Mouse (Mus musculus) left cerebral cortex, postnatal 10 days (tissue): ENCODE data around the gene Inafm2. TPM values are rescaled to one million over a fixed set of nuclear protein-coding genes. Genes with fewer than 3 reads are reported as not detected.

Experiments used
- DNase-seq, 2 experiments: peaks; one replicate each; pipeline ENCODE4 v3.0.0; 2021 to 2022; ENCODE audit warnings: low spot score in 2 of 2, mixed read lengths in 1 of 2; ENCODE audit errors: extremely low spot score in 1 of 2
- intact Hi-C: fragments of 180-260 bp; cut with DNase I; formaldehyde crosslinking; loops from one replicate; pipeline ENCODE4 v1.15.1; 2025
- total RNA-seq, 2 experiments: library from RNA; stranded (reverse); gene quantifications; 2 replicates each; pipeline ENCODE4 v1.2.3; 2021

Gene Inafm2
- total RNA-seq, 2 experiments from 2014 or later: 26.1 to 28.5 TPM

DNA sequence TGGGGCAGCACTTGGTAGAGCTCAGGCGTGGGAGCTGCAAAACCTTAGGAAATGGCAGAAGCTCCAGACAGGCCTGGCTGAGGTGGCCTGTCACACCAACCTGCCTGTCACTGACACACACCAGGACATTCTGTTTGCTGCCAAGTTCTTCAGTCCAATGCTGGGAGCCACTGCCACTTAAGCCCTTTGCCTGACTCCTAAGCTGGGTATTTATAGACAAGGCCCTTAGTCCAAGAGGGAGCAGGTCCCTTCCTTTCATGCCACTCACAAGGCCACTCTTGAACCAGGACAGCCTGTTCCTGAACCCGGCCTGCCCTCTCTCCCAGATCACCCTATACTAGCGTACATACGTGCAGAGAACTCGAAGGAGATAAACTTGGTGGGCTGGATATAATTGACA is 28.9 kb upstream of the Inafm2 start:
- DNase-seq: peak in 1 of 2 experiments; percentile 8
- intact Hi-C loops: no loop called here

DNA sequence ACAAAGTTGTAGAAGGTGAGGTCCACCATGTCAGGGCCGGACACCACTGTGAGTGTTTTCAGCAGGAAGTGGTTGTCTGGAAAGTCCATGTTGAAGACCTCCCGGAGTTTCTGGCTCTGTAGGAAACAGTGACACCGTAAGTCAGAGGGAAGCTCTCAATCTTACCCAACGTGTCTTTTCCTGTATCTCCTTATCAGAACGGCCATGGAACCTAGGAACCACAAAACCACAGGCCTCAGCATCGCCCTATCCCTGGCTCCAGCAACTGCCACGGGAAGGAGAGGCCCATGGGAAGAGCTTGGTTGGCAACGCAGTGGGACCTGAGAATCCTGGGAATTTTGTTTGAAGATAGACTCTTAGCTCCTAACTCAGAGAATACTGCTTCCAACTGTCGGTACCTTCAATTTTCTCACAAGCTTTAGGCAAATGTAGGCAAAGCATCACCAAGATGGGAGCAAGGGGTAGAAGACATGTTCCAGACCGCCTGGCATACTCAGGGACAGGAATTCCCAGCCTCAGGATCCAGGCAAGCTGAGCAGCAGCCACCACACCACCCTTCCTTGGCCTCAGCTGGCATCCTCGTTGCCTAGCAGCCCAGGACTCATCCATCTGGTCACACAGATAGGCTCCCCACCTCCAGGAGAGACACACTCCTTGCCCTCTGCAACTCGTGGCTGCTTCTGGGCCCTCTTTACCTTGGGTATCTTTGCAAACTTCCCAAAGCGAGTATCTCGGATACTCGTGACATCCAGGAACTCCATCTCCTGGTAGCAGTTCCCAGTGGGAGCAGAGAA is 21.7 kb upstream of the Inafm2 start:
- intact Hi-C loops: no loop called here
- DNase-seq: peak in 1 of 2 experiments; percentile 12

DNA sequence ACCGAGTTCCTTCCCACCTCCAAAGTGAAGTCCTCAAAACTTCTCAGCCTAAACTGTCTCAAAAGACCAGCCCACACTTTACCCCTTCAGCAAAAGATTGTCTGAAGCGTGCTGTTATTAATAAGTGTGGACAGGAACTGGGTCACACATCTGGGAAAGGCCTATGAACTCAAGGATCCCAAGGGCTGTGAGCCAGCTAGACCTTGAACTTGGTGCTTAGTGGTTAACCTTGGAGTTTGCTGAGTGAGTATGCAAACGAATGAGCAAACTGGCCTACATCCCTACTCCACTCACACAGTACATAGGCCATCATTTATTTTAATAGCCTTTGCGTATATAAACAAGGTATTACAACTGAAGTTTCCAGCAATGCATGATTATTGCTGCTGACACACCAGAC is 20.0 kb upstream of the Inafm2 start:
- DNase-seq: no peak
- intact Hi-C loops: no loop called here

DNA sequence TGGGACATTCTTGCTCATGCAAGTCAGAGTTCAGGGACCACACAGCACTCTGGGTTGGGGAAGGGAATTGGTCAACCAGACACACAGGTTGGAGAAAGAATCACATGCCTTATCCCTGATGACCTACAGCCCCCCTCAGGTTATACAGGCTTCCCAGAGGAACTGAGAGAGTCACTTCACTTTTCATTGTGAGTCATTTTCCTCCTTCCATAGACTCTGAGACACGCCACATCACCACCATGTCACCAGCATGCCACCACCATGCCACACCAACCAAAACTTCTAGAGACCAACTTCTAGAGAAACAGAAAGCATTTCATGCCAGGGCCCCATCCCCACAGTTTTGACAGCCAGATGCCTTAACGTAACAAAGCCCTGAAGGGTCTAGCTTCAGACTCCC is 18.7 kb upstream of the Inafm2 start:
- no peak for DNase-seq
- intact Hi-C loops: no loop called here

DNA sequence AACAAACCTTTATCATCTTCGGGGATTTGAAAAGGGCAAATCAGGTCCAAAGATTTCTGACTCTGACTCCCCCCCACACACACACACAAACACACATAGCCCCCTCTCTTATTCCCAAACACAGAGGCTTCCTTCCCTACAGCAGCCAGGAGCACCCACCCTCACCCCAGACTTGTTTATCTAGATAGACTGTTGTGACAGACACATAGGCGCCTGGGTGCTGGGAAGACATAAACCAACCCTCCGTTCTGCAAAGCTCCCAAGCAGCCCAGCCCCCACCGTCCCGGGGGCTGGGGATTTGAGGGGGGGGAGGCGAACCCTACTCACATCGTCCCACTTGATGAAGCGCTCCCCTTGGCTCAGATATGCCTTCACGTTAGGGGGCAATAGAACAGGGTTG is 17.6 kb upstream of the Inafm2 start:
- intact Hi-C loops: no loop called here
- peak in 1 of 2 experiments; percentile 27 for DNase-seq

DNA sequence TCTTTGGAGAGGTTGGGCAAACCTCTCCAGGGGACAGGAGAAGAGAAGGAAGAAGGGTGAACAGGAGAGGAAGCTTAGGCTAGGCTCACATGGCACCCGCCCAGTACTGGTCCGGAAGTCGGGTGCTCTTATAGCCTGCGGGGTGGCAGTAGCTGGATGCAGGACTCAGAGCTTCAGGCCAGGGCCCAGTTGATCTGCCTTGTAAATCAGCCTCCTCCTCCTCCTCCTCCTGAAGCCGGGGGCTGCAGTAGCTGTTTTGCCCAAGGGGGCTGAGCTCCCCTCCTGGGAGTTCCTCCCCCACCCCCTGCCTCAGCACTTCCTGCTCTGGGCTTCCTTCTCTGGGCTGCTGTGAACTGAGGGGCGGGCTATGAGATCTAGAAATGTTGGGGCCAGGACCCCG is 17.2 kb upstream of the Inafm2 start, which contains the start of gene Plcb2:
TSS of gene Plcb2 (minus strand) at position 102 of the 400 bp plus-strand sequence.
- intact Hi-C loops: no loop called here
- DNase-seq: peak in 1 of 2 experiments; percentile 42

DNA sequence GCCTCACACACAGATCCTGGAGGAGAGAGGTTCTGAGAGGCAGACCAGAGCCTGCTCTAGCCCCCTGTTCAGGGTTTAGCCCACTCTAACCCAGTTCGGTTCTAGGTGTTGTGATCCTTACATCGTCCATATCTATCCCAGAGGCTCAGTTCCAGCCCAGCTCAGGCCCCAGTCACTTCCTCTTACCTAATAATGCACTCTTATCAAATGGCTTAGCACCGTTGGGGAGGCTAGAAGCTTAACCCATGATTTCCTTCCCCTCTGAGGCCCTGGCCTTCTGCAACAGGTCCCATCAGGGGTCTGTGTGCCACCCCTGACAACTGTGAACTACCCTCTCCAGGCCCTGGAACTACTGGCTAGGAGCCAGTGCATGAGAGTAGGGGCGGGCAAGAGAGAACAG is 16.4 kb upstream of the Inafm2 start:
- intact Hi-C loops: no loop called here

DNA sequence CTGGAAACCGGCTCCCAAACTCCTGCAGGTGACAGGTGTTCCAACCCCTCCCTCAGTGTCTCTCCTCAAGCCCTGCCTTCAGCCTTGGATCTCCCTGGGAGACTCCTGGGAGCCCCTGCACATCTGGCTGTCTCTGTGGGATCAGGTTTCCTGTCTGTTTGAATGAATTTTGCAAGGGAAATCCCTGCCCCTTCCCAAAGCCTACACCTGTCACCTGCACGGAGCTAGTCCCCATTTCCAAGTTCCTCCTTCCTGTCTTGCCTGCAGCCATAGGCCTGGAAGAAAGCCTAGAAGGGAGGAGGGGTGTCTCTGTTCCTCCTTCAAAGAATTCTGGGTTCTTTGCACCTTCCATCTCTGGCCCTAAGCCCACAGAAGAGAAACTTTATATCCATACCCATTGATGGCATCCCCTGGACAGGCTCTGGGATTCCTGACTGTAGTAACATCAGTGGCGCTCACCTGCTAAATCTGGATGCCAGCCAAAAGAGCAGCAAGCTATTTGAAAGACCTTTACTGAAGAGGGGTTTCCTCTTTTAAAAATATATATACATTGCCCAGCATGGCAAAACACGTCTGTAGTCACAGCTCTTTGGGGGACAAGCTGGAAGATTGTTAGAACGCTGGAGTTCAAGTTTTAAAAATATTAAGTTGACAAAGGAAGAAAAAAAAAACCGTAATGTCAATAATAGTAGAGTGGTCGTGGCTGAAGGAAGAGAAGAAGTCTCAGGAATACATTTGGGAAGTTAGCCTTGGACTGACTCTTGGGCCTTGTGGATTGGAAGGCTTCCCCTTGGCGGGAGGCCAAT is 15.5 kb upstream of the Inafm2 start:
- DNase-seq: peak in 1 of 2 experiments; percentile 21
- intact Hi-C loops: loop anchor here (5.0 kb wide), 2 partner anchors 33 to 93 kb away; no protein-coding TSS in a partner anchor

More for the DNA sequence above, 16.4 kb upstream of the Inafm2 start:
- DNase-seq: peak in 1 of 2 experiments; percentile 18

DNA sequence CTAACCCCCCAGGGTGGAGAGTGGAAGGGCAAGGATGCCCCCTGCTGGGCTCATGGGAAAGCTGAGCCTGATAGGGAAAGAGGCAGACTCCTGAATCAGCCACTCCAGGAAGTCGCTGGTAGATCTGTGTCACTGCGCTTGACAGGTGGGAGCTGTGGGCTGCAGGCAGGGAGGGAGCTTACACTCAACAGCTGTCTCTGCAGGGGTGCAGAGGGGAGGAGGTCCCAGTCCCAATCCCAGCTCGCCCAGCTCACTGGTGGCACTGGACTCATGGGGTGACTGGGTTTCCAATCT is 15.0 kb upstream of the Inafm2 start:
- intact Hi-C loops: loop anchor here (5.0 kb wide), 2 partner anchors 33 to 93 kb away; no protein-coding TSS in a partner anchor

DNA sequence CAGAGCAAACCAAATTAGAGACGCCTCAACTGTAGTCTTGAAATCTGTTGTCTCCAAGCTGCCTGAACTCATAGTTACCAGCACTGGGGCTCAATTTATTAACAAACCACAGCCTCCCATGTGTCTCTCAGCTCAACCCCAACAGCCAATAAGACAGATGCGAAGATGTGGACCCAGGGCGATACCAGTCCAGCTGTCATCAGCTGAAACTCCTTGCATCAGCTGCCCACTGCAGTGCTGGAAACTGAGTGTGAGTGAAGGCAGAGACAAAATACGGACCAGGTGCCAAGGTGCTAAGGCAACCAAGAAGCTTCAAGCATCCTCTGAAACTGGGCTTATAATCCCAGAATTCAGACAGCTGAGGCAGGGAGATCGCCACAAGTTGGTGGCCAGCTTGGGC is 13.6 kb upstream of the Inafm2 start:
- intact Hi-C loops: loop anchor here (5.0 kb wide), 2 partner anchors 35 to 95 kb away; no protein-coding TSS in a partner anchor
- peak in 1 of 2 experiments; percentile 11 for DNase-seq

More for the DNA sequence above, 15.0 kb upstream of the Inafm2 start:
- peak; percentile 67 to 89 for DNase-seq

DNA sequence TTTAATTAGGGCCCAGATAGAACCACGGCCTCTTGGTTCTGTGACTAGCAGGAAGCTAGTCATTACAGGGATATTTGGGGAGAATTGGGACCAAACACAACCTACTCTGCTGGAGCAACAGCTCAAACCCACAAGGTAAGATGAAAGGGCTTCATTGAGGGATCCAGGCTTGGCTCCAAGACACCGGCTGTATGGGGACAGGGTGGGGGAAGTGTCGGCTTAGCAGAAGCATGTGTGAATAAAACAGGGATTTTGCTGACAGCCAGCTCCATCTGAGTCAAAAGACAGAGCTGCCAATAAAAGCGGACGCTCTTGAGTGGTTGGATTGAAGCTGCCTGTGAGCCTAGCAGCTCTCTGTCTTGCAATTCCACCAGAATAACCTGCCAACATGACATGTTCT is 12.2 kb upstream of the Inafm2 start:
- peak; percentile 43 to 44 for DNase-seq
- intact Hi-C loops: loop anchor here (5.0 kb wide), 2 partner anchors 36 to 96 kb away; no protein-coding TSS in a partner anchor

DNA sequence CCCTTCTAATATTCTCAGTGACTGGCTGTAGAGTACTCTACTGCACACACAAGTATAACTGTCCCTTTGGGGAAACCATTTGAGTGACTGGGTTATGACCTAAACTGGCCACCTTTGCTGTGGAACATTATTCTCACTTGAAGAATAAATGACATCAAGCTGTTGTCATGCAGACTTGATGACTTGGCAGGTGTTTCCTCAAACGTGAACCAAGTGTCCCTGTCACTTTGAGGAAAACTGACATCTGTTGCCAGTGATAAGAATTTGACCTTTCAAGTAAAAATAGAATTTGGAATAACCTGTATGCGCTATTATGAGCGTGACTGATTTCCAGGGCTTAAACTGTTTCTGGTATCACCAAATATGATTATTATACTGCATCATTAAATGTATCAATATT is 5.2 kb upstream of the Inafm2 start:
- intact Hi-C loops: no loop called here
- DNase-seq: no peak

DNA sequence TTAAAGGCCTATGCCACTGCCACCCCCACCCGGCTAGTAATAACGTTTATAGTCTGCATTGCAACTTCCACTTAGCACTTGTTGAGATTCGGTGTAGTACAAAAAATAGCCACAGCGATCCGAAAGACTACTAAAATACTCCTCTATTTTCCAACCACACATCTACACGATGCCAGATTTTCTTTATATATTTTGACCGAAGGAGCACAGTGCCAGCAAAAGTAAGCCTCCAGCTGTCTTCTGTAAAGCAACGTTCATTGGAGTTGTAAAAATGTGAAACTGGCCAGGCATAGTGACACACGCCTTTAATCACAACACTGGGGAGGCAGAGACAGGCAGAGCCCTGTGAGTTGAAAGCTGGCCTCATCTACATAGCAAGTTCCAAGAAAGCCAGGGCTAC is 4.4 kb upstream of the Inafm2 start:
- DNase-seq: peak; percentile 8 to 55
- intact Hi-C loops: no loop called here

DNA sequence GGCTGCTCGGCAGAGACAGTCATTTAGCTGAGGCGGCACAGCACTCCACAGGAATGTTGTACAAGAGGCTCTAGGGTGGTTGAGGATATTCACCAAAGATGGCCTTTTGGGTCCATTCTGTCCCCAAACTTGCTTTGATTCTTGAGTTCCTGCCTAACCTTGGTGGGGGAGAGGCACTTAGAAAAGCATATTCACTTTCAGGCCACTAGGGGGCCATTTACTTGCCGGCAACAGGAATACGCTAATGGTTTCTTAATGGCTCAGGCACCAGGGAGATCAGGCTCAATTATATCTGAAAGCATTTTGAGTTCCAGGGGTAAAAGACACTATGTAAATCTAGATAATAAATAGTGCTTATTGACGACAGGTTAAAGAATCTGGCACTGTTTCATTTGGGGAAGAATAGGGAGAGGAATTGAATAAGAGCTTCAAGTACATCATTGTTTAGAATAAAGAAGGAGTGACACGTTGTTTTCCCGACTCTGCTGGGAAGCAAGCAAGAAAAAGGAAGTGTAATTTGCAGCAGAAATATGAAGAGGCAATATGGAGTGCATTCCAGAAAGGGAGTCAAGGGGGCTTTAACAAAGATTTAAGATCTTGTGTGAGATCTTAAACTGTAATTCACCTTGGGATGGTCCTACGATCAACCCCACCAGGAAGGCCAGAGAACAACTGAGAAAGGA is 2.2 kb upstream of the Inafm2 start:
- intact Hi-C loops: no loop called here
- peak in 1 of 2 experiments; percentile 19 for DNase-seq

DNA sequence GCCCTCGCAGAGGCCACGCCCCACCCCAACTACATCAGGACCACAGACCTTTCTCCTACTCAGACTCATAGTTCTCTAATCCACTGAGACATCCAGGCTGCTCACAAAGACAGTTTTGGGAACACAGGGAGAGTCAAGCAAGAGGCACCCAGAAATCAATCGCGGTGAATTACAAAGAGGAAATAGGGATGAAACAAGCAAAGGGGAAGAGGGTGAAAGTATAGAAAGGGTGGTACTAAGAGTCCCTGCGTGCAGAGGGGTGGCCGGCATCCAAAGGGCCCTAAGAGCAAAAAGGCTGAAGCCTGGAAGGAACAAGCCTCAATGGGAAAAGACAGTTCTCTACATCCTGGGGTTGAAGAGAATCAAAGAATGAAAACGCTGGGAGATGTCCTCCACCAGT is 937 bp upstream of the Inafm2 start:
- intact Hi-C loops: loop anchor here (5.0 kb wide), 2 partner anchors 42 to 138 kb away; partner anchors contain the start of gene Ankrd63
- peak in 1 of 2 experiments; percentile 15 for DNase-seq

DNA sequence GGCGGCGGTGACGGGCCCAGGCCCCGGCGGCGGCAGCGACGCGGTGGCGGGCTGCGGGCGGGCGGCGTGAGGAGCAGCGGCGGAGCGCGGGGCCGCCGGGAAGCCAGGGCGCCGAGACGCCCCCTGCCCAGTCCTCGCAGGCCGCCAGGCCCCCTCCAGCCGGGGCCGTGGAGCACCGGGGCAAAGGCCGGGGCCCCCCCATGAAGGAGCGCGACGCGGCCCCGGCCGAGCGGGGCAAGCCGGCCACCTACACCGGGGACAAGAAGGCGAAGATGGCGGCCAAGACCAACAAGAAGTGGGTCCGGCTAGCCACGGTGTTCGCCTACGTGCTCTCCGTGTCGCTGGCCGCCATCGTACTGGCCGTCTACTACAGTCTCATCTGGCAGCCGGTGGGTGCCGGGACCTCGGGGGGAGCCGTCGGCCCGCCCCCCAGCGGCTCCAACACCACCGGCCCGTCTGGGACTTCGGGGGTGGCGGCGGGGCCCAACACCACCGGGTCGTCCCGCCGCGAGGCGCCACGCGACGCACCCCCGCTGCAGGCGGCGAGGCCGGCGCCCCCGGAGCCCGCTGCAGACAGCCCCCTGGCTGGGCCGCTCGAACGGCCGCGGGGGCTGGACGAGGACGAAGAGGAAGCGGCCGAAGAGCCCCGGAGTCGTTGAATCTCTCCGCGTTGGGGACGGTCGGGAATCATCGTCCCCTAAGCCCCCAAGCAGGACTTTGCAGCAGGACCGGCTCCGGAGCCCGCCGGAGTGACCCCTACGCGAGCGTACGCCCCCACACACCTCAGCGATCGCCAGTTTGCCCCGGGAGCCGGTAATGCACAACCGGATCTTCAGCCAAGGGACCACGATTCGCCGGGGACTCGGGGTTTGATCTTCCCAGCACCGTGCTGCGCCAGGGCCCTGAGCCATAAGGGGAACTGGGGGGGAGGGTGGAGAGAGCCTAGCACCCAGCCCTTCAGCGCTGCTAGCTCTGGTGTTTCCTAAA is 650 bp downstream of the Inafm2 start:
- peak in 1 of 2 experiments; percentile 62 for DNase-seq

DNA sequence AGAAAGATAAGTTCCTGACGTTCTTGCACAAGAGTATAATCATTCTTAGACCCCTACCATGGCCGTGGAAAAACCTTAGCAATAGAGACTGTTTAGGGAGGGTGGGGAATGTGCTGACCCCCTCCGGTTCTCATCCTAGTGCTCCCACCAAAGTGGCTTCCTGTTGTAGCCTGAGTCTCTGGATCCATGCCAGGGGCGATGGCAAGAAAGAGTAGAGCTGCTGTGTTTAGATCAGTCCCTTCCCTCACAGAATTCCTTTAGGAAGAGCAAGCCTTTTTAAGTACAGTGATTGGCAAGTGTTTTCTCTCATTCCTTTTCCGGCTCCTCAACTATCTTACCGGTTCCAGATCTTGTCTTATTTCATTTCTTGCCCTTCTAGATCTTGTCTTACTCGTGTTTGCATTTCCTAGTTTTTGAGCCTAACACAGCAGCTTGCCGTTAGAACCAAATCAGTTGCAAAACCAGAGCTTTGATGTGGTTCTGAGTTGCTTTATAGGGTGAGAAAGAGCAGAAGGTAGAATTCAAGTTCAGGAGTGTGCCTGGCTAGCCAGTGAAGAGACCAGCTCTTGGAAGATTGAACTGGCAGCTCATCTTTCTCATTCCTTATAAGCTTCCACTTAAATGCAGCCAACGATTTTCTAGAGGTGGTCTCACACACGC is 1.9 kb downstream of the Inafm2 start:
- intact Hi-C loops: loop anchor here (5.0 kb wide), 2 partner anchors 45 to 135 kb away; partner anchors contain the start of gene Ankrd63
- peak in 1 of 2 experiments; percentile 72 for DNase-seq

More for the DNA sequence above, 650 bp downstream of the Inafm2 start:
- intact Hi-C loops: loop anchor here (5.0 kb wide), 2 partner anchors 44 to 136 kb away; partner anchors contain the start of gene Ankrd63
